Mouse (Mus musculus): ENCODE results near the gene Tmem115. TPM values are rescaled to one million over a fixed set of nuclear protein-coding genes. Genes with fewer than 3 reads are reported as not detected.

Tmem115 gene
- total RNA-seq, 1 experiment: 42.3 TPM

GRCm38 (mm10) chr9:107583174-107583573 is 49.4 kb downstream of the Tmem115 start:
- no peak overlapping the region for H3K4me3 ChIP-seq (ENCODE audit: insufficient read depth in 1 of 2, low read depth in 1 of 2, low read length in 2 of 2, poor library complexity in 1 of 2, severe bottlenecking in 1 of 2)
- no peak overlapping the region for H3K27ac ChIP-seq (ENCODE audit: insufficient read depth, low read depth, low read length, poor library complexity, severe bottlenecking)
- H3K4me1 ChIP-seq (ENCODE audit: control insufficient read depth in 2 of 2, insufficient read depth in 2 of 2, low read length in 2 of 2, poor library complexity in 1 of 2): peaks cover 2 to 13% of the 10 kb centered on the region in 2 experiments; a peak in 2 of 4 replicates
- in situ Hi-C loops (cut with MboI; ENCODE audit: low sequenced_read_pairs in 2 of 2, unreplicated experiment in 2 of 2): no loop called here
- DNase-seq (ENCODE audit: low read depth, low spot score): no peak
- no peaks in the 10 kb centered on the region for H3K9me3 ChIP-seq (ENCODE audit: control insufficient read depth, insufficient read depth, low read depth, low read length)
- H3K9ac ChIP-seq (ENCODE audit: insufficient read depth, low read depth, low read length, poor library complexity, severe bottlenecking): no peak overlapping the region
- H3K36me3 ChIP-seq (ENCODE audit: control insufficient read depth, insufficient read depth, low read length, poor library complexity, severe bottlenecking): no peaks in the 10 kb centered on the region; the same call in 1 of the 2 replicates
- no peak for TF ChIP-seq MAFK (IDR thresholded peaks at IDR 0.05; ENCODE audit: insufficient read depth, low read depth, low read length)
- no peak for TF ChIP-seq HCFC1 (IDR thresholded peaks at IDR 0.05; ENCODE audit: borderline replicate concordance, insufficient read depth, low read length)
- TF ChIP-seq ZC3H11A (IDR thresholded peaks at IDR 0.05; ENCODE audit: borderline replicate concordance, low read depth, low read length): no peak
- no peak for TF ChIP-seq ZNF384 (IDR thresholded peaks at IDR 0.05; ENCODE audit: low read depth, low read length)
- no peak for TF ChIP-seq CHD2 (IDR thresholded peaks at IDR 0.05; ENCODE audit: low read depth, low read length)

GRCm38 (mm10) chr9:107586504-107586903 is 52.8 kb downstream of the Tmem115 start:
- TF ChIP-seq ZNF384 (IDR thresholded peaks at IDR 0.05; ENCODE audit: low read depth, low read length) (no peak), CHD2 (IDR thresholded peaks at IDR 0.05; ENCODE audit: low read depth, low read length) (no peak), MAFK (IDR thresholded peaks at IDR 0.05; ENCODE audit: insufficient read depth, low read depth, low read length) (no peak), HCFC1 (IDR thresholded peaks at IDR 0.05; ENCODE audit: borderline replicate concordance, insufficient read depth, low read length) (no peak), ZC3H11A (IDR thresholded peaks at IDR 0.05; ENCODE audit: borderline replicate concordance, low read depth, low read length) (no peak)
- Histone ChIP-seq H3K4me1 (ENCODE audit: control insufficient read depth in 2 of 2, insufficient read depth in 2 of 2, low read length in 2 of 2, poor library complexity in 1 of 2) (peaks cover 0 to 21% of the 10 kb centered on the region in 2 experiments; a peak in 2 of 4 replicates), H3K9ac (ENCODE audit: insufficient read depth, low read depth, low read length, poor library complexity, severe bottlenecking) (no peak overlapping the region; the same call in 1 of the 2 replicates), H3K4me3 (ENCODE audit: insufficient read depth in 1 of 2, low read depth in 1 of 2, low read length in 2 of 2, poor library complexity in 1 of 2, severe bottlenecking in 1 of 2) (no peak overlapping the region; a peak in 1 of 4 replicates), H3K36me3 (ENCODE audit: control insufficient read depth, insufficient read depth, low read length, poor library complexity, severe bottlenecking) (peaks cover 19% of the 10 kb centered on the region), H3K27ac (ENCODE audit: insufficient read depth, low read depth, low read length, poor library complexity, severe bottlenecking) (no peak overlapping the region), H3K9me3 (ENCODE audit: control insufficient read depth, insufficient read depth, low read depth, low read length) (no peaks in the 10 kb centered on the region)
- no peak for DNase-seq (ENCODE audit: low read depth, low spot score)
- in situ Hi-C loops (cut with MboI; ENCODE audit: low sequenced_read_pairs in 2 of 2, unreplicated experiment in 2 of 2): no loop called here

GRCm38 (mm10) chr9:107586974-107587832 is 53.5 kb downstream of the Tmem115 start, which contains the start of gene Ifrd2:
Gene Ifrd2 (plus strand): TSS chr9:107587642.
- peak; percentile 95 for DNase-seq (ENCODE audit: low read depth, low spot score)
- TF ChIP-seq ZNF384 (IDR thresholded peaks at IDR 0.05; ENCODE audit: low read depth, low read length) (no peak), HCFC1 (IDR thresholded peaks at IDR 0.05; ENCODE audit: borderline replicate concordance, insufficient read depth, low read length) (peak; percentile 99)
- peak within 1 kb of the TSS; percentile 87 for H3K9ac ChIP-seq (ENCODE audit: insufficient read depth, low read depth, low read length, poor library complexity, severe bottlenecking)
- in situ Hi-C loops (cut with MboI; ENCODE audit: low sequenced_read_pairs in 2 of 2, unreplicated experiment in 2 of 2): no loop called here
- H3K36me3 ChIP-seq (ENCODE audit: control insufficient read depth, insufficient read depth, low read length, poor library complexity, severe bottlenecking): peaks cover 26% of the 10 kb centered on the region
- peaks cover 0 to 17% of the 10 kb centered on the region in 2 experiments; a peak in 2 of 4 replicates for H3K4me1 ChIP-seq (ENCODE audit: control insufficient read depth in 2 of 2, insufficient read depth in 2 of 2, low read length in 2 of 2, poor library complexity in 1 of 2)
- H3K4me3 ChIP-seq (ENCODE audit: insufficient read depth in 1 of 2, low read depth in 1 of 2, low read length in 2 of 2, poor library complexity in 1 of 2, severe bottlenecking in 1 of 2): peak within 1 kb of the TSS; percentile 83 to 86
- H3K27ac ChIP-seq (ENCODE audit: insufficient read depth, low read depth, low read length, poor library complexity, severe bottlenecking): 0 out of 2 replicates have a peak within 1 kb of the TSS, but pooled peaks have one; percentile 16
- no peaks in the 10 kb centered on the region for H3K9me3 ChIP-seq (ENCODE audit: control insufficient read depth, insufficient read depth, low read depth, low read length)

- peak overlapping the region; percentile 83 to 86 for H3K4me3 ChIP-seq (ENCODE audit: insufficient read depth in 1 of 2, low read depth in 1 of 2, low read length in 2 of 2, poor library complexity in 1 of 2, severe bottlenecking in 1 of 2)
- TF ChIP-seq MAFK (IDR thresholded peaks at IDR 0.05; ENCODE audit: insufficient read depth, low read depth, low read length) (no peak), HCFC1 (IDR thresholded peaks at IDR 0.05; ENCODE audit: borderline replicate concordance, insufficient read depth, low read length) (no peak), CHD2 (IDR thresholded peaks at IDR 0.05; ENCODE audit: low read depth, low read length) (no peak), ZC3H11A (IDR thresholded peaks at IDR 0.05; ENCODE audit: borderline replicate concordance, low read depth, low read length) (no peak), ZNF384 (IDR thresholded peaks at IDR 0.05; ENCODE audit: low read depth, low read length) (no peak)
- H3K27ac ChIP-seq (ENCODE audit: insufficient read depth, low read depth, low read length, poor library complexity, severe bottlenecking): 0 out of 2 replicates have a peak overlapping the region, but pooled peaks have one; percentile 16
- no peak for DNase-seq (ENCODE audit: low read depth, low spot score)
- peaks cover 33% of the 10 kb centered on the region for H3K36me3 ChIP-seq (ENCODE audit: control insufficient read depth, insufficient read depth, low read length, poor library complexity, severe bottlenecking)
- in situ Hi-C loops (cut with MboI; ENCODE audit: low sequenced_read_pairs in 2 of 2, unreplicated experiment in 2 of 2): no loop called here
- H3K4me1 ChIP-seq (ENCODE audit: control insufficient read depth in 2 of 2, insufficient read depth in 2 of 2, low read length in 2 of 2, poor library complexity in 1 of 2): peaks cover 0 to 11% of the 10 kb centered on the region in 2 experiments; a peak in 2 of 4 replicates
- no peaks in the 10 kb centered on the region for H3K9me3 ChIP-seq (ENCODE audit: control insufficient read depth, insufficient read depth, low read depth, low read length)
- peak overlapping the region; percentile 87 for H3K9ac ChIP-seq (ENCODE audit: insufficient read depth, low read depth, low read length, poor library complexity, severe bottlenecking)
Observed at GRCm38 (mm10) chr9:107587833-107588639, 54.3 kb downstream of the Tmem115 start.

Other genes starting within 250 kb of the Tmem115 start
- gene Mapkapk3, start 244.1 kb upstream of the Tmem115 start, total RNA-seq (2012; rRNA removed): 25.7 and 49.1 TPM in 2 replicates
- gene Cish, start 237.9 kb upstream of the Tmem115 start, total RNA-seq (2012; rRNA removed): 1.5 and 2.5 TPM in 2 replicates
- 29.1 and 41.3 TPM in 2 replicates for gene Hemk1, start 195.6 kb upstream of the Tmem115 start, total RNA-seq (2012; rRNA removed)
- gene 6430571L13Rik, start 193.3 kb upstream of the Tmem115 start, total RNA-seq (2012; rRNA removed): 0.45 and 0.95 TPM in 2 replicates
- gene Cacna2d2, start 134.3 kb upstream of the Tmem115 start, total RNA-seq (2012; rRNA removed): 0.85 and 2.4 TPM in 2 replicates
- 25.3 and 35.2 TPM in 2 replicates for gene Cyb561d2, start 8.2 kb downstream of the Tmem115 start, total RNA-seq (2012; rRNA removed)
- 21.2 and 30.5 TPM in 2 replicates for gene Nprl2, start 8.3 kb downstream of the Tmem115 start, total RNA-seq (2012; rRNA removed)
- gene Zmynd10, start 13.4 kb downstream of the Tmem115 start, total RNA-seq (2012; rRNA removed): 0.37 and 0.49 TPM in 2 replicates
- 25.5 and 41.4 TPM in 2 replicates for gene Rassf1, start 17.6 kb downstream of the Tmem115 start, total RNA-seq (2012; rRNA removed)
- gene Tusc2, start 29.3 kb downstream of the Tmem115 start, total RNA-seq (2012; rRNA removed): 14.0 and 14.2 TPM in 2 replicates
- 68.1 and 117 TPM in 2 replicates for gene Hyal2, start 34.0 kb downstream of the Tmem115 start, total RNA-seq (2012; rRNA removed)
- gene Hyal1, start 43.0 kb downstream of the Tmem115 start, total RNA-seq (2012; rRNA removed): 11.8 and 19.2 TPM in 2 replicates
- gene Naa80, start 44.9 kb downstream of the Tmem115 start, total RNA-seq (2012; rRNA removed): 7.3 and 13.3 TPM in 2 replicates
- 0.54 and 1.2 TPM in 2 replicates for gene Hyal3, start 46.9 kb downstream of the Tmem115 start, total RNA-seq (2012; rRNA removed)
- 66.6 and 82.7 TPM in 2 replicates for gene Ifrd2, start 53.7 kb downstream of the Tmem115 start, total RNA-seq (2012; rRNA removed)
- gene Sema3b, start 75.3 kb downstream of the Tmem115 start, total RNA-seq (2012; rRNA removed): 7.4 and 7.6 TPM in 2 replicates
- gene Gnai2, start 101.4 kb downstream of the Tmem115 start, total RNA-seq (2012; rRNA removed): 178 and 232 TPM in 2 replicates
- gene Slc38a3, start 135.6 kb downstream of the Tmem115 start, total RNA-seq (2012; rRNA removed): 2.9 and 8.9 TPM in 2 replicates
- gene Gnat1, start 145.8 kb downstream of the Tmem115 start, total RNA-seq (2012; rRNA removed): 1.2 and 1.8 TPM in 2 replicates
- gene Sema3f, start 176.5 kb downstream of the Tmem115 start, total RNA-seq (2012; rRNA removed): 11.5 and 11.6 TPM in 2 replicates
- 97.7 and 116 TPM in 2 replicates for gene Rbm5, start 237.1 kb downstream of the Tmem115 start, total RNA-seq (2012; rRNA removed)